Mouse (Mus musculus): ENCODE data around the gene Rpl12. TPM values are rescaled to one million over a fixed set of nuclear protein-coding genes. Genes with fewer than 3 reads are reported as not detected.

The Rpl12 gene
- total and polyA plus RNA-seq, 3 experiments: 1,968 to 4,306 (median 2,853) TPM

- no peaks in the 10 kb centered on the region for H3K9me3 ChIP-seq (replicated peaks)
- DNase-seq (ENCODE audit: low spot score) (no peak), ATAC-seq (ENCODE audit: extremely low read depth, insufficient number of reproducible peaks, low FRiP score, poor library complexity, severe bottlenecking) (no peak)
- no peak for TF ChIP-seq TAL1 (conservative IDR thresholded peaks at IDR 0.05; ENCODE audit: low read depth, low read length)
- no peak for TF ChIP-seq GATA1 (IDR thresholded peaks at IDR 0.05; ENCODE audit: borderline replicate concordance, low read length)
- no peak for TF ChIP-seq CTCF (IDR thresholded peaks at IDR 0.05; ENCODE audit: low read depth, low read length)
- no peak for TF ChIP-seq GATA2 (IDR thresholded peaks at IDR 0.05; ENCODE audit: borderline replicate concordance, low read depth, low read length)
- TF ChIP-seq POLR2AphosphoS5 (IDR thresholded peaks at IDR 0.05; ENCODE audit: insufficient replicate concordance, low read depth, low read length): no peak
- no peaks in the 10 kb centered on the region for H3K4me1 ChIP-seq (ENCODE audit: insufficient read depth, low read depth, low read length)
- no peak overlapping the region for H3K4me3 ChIP-seq (ENCODE audit: low read depth, low read length)
- peaks cover 15% of the 10 kb centered on the region for H3K27me3 ChIP-seq (ENCODE audit: insufficient read depth, low read length)
- H3K36me3 ChIP-seq (replicated peaks): peaks cover 36% of the 10 kb centered on the region
These were observed 34.9 kb upstream of the Rpl12 start for GRCm38 (mm10) chr2:32926330-32927075.

DNA sequence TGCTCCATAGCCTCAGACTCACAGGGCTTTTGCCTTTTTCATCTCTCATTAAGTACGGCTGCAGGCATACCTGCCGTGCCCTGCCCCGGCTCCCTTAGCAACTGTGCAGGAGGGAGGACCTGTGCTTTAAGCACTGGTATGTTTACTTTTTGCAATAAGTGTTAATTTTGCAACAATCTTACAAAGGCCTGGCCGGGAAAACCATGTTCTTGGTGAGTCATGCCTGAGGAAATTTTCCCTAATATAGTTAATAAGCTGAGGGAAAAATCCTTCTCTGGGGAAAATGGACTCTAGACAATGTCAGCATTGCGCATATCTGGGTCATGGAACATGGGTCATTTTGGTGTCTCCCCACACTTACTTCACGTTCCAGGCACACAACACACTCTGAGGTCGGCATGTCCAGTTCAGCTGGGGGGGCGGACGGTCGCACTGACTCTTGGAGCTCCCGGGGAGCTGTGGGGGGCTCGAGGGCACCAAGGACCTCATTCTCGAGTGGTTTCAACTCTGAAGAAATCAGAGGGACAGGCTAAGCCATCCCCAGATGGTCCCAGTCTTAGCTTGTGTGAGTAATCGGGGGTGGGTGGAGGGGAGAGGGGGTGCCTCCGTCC is 33.6 kb upstream of the Rpl12 start:
- no peak for ATAC-seq (ENCODE audit: extremely low read depth, insufficient number of reproducible peaks, low FRiP score, poor library complexity, severe bottlenecking)

DNA sequence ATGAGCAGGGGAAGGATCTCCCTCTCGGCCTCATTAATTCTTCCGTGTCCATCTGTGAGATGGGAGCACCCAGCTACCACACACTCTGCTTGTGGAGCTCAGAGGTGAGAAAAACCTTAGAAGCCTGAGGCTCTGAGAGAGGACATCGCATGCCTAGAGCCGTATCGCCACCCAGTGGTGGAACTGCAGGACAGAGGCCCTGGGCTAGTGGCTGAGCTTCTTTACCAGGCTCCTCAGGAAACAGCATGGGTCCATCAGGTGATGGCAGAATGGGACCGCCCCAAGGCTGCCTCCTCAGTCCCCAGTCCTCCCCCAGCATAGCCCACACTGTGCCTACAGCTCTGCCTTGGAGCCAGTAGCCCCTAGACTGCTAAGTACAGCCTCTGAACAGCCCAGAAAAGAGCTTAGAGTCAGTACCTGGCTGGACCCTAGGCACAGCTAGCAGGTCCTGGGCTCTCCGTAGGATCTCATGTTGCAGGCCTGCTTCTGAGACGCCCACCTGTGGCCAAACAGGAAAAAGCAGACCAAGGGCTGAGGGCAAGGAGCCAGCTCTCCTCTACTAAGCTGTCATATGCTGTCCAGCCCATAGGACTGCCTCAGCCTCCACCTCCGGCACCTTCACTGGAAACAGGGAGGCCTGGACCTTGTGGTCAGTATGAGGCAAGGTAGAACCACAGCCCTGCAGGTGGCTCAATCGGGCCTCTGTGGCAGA is 33.0 kb upstream of the Rpl12 start:
- Histone ChIP-seq H3K27me3 (ENCODE audit: insufficient read depth, low read length) (no peaks in the 10 kb centered on the region; the same call in 1 of the 2 replicates), H3K4me1 (ENCODE audit: insufficient read depth, low read depth, low read length) (no peaks in the 10 kb centered on the region), H3K4me3 (ENCODE audit: low read depth, low read length) (no peak overlapping the region), H3K9me3 (replicated peaks) (no peaks in the 10 kb centered on the region), H3K36me3 (replicated peaks) (peaks cover 50% of the 10 kb centered on the region)
- ATAC-seq (ENCODE audit: extremely low read depth, insufficient number of reproducible peaks, low FRiP score, poor library complexity, severe bottlenecking) (no peak), DNase-seq (ENCODE audit: low spot score) (no peak)
- TF ChIP-seq GATA2 (IDR thresholded peaks at IDR 0.05; ENCODE audit: borderline replicate concordance, low read depth, low read length): no peak

More for the DNA sequence above, 33.6 kb upstream of the Rpl12 start:
- H3K9me3 ChIP-seq (replicated peaks): no peaks in the 10 kb centered on the region
- TF ChIP-seq GATA1 (IDR thresholded peaks at IDR 0.05; ENCODE audit: borderline replicate concordance, low read length): no peak
- no peak for TF ChIP-seq TAL1 (conservative IDR thresholded peaks at IDR 0.05; ENCODE audit: low read depth, low read length)
- no peak for TF ChIP-seq POLR2AphosphoS5 (IDR thresholded peaks at IDR 0.05; ENCODE audit: insufficient replicate concordance, low read depth, low read length)
- TF ChIP-seq GATA2 (IDR thresholded peaks at IDR 0.05; ENCODE audit: borderline replicate concordance, low read depth, low read length): no peak
- peaks cover 3% of the 10 kb centered on the region; the same call in 1 of the 2 replicates for H3K27me3 ChIP-seq (ENCODE audit: insufficient read depth, low read length)
- no peak overlapping the region for H3K4me3 ChIP-seq (ENCODE audit: low read depth, low read length)
- H3K4me1 ChIP-seq (ENCODE audit: insufficient read depth, low read depth, low read length): no peaks in the 10 kb centered on the region
- H3K36me3 ChIP-seq (replicated peaks): peaks cover 43% of the 10 kb centered on the region
- DNase-seq (ENCODE audit: low spot score): no peak

DNA sequence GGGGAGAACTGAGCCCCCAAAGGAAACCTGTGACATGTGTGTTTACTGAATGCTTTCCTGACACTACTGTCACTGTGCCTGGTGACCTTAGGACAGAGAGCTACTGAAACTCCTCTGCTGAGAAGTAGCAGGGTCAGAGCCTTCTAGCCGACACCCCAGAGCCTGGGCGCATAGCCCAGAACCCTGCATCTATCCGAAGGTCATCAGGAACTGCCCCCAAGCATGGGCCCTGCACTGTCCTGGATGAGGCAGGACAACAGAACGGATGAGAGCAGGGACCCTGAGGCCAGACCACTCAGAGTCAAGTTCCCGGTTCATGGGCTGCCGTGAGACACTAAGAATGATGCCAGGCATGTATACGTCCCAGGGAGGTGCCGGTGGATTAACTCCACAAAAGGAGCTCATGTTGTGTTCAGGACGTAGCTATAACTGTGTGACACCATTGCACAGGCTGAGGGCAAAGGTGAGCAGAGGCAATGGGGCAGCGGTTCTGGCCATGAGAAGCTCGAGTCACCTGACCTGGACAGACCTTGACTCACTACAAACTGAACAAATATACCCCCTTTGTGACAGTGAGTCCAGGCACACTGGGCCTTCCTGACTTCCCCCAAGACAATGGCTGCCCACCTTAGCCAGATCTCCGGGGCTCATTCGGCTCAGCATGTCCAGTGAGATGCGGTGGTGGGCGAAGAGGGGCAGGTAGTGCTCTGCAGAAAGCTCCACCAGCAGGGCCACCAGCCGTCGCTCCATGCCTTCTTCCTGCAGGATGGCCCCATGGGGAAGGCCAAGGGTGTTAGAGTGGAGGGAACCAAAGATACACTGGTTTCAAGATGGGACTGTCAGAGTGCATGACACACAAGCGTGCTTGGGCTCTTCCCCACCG is 32.2 kb upstream of the Rpl12 start:
- Histone ChIP-seq H3K9me3 (replicated peaks) (no peaks in the 10 kb centered on the region), H3K36me3 (replicated peaks) (peaks cover 58% of the 10 kb centered on the region), H3K4me3 (ENCODE audit: low read depth, low read length) (no peak overlapping the region), H3K4me1 (ENCODE audit: insufficient read depth, low read depth, low read length) (no peaks in the 10 kb centered on the region), H3K27me3 (ENCODE audit: insufficient read depth, low read length) (no peaks in the 10 kb centered on the region; the same call in 1 of the 2 replicates)
- TF ChIP-seq TAL1 (conservative IDR thresholded peaks at IDR 0.05; ENCODE audit: low read depth, low read length): no peak
- no peak for TF ChIP-seq GATA2 (IDR thresholded peaks at IDR 0.05; ENCODE audit: borderline replicate concordance, low read depth, low read length)
- no peak for TF ChIP-seq GATA1 (IDR thresholded peaks at IDR 0.05; ENCODE audit: borderline replicate concordance, low read length)
- TF ChIP-seq POLR2AphosphoS5 (IDR thresholded peaks at IDR 0.05; ENCODE audit: insufficient replicate concordance, low read depth, low read length): no peak
- TF ChIP-seq CTCF (IDR thresholded peaks at IDR 0.05; ENCODE audit: low read depth, low read length): no peak
- DNase-seq (ENCODE audit: low spot score) (no peak), ATAC-seq (ENCODE audit: extremely low read depth, insufficient number of reproducible peaks, low FRiP score, poor library complexity, severe bottlenecking) (no peak)

DNA sequence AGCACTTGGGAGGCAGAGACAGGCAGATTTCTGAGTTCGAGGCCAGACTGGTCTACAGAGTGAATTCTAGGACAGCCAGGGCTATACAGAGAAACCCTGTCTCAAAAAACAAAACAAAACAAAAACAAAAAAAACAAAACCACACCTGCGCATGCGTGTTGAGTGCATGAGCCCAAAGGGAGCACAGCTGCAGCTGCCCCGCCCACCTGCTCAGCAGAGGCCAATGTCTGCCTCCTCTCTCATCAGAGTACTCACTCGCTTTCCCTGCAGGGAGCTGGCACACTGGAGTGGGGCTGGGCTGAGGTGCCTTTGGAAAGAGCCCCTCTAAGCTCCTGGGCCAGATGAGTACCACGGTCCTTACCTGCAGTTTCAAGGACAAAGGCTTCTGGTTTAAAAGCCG is 29.6 kb upstream of the Rpl12 start:
- Histone ChIP-seq H3K9me3 (replicated peaks) (no peaks in the 10 kb centered on the region), H3K4me3 (ENCODE audit: low read depth, low read length) (no peak overlapping the region), H3K27me3 (ENCODE audit: insufficient read depth, low read length) (no peaks in the 10 kb centered on the region; the same call in 1 of the 2 replicates), H3K36me3 (replicated peaks) (peaks cover 78% of the 10 kb centered on the region), H3K4me1 (ENCODE audit: insufficient read depth, low read depth, low read length) (no peaks in the 10 kb centered on the region)
- TF ChIP-seq GATA2 (IDR thresholded peaks at IDR 0.05; ENCODE audit: borderline replicate concordance, low read depth, low read length) (no peak), GATA1 (IDR thresholded peaks at IDR 0.05; ENCODE audit: borderline replicate concordance, low read length) (no peak), CTCF (IDR thresholded peaks at IDR 0.05; ENCODE audit: low read depth, low read length) (no peak), POLR2AphosphoS5 (IDR thresholded peaks at IDR 0.05; ENCODE audit: insufficient replicate concordance, low read depth, low read length) (no peak), TAL1 (conservative IDR thresholded peaks at IDR 0.05; ENCODE audit: low read depth, low read length) (no peak)
- ATAC-seq (ENCODE audit: extremely low read depth, insufficient number of reproducible peaks, low FRiP score, poor library complexity, severe bottlenecking) (no peak), DNase-seq (ENCODE audit: low spot score) (no peak)
